Mouse (Mus musculus) cerebellum, postnatal 10 days (tissue): ENCODE data around the gene Mical3.

Source experiments
- DNase-seq, 2 experiments: peaks; one replicate each; pipeline ENCODE4 v3.0.0; 2021; ENCODE audit warnings: mixed read lengths in 2 of 2

The Mical3 gene

GRCm38 (mm10) chr6:120999860-121000526 is 130.8 kb downstream of the Mical3 start:
- DNase-seq: no peak

- no peak for DNase-seq
These were observed 131.7 kb downstream of the Mical3 start for GRCm38 (mm10) chr6:120999087-120999486.

GRCm38 (mm10) chr6:120996607-120997006 is 134.2 kb downstream of the Mical3 start:
- DNase-seq: peak; percentile 35 to 55

- DNase-seq: no peak
These were observed 135.3 kb downstream of the Mical3 start for GRCm38 (mm10) chr6:120995541-120995940.

- no peak for DNase-seq
These were observed 138.9 kb downstream of the Mical3 start for GRCm38 (mm10) chr6:120991857-120992256.

- peak in 1 of 2 experiments; percentile 38 for DNase-seq
These were observed 143.2 kb downstream of the Mical3 start for GRCm38 (mm10) chr6:120987571-120988084.

- no peak for DNase-seq
These were observed 143.6 kb downstream of the Mical3 start for GRCm38 (mm10) chr6:120987164-120987563.

GRCm38 (mm10) chr6:120986172-120986571 is 144.6 kb downstream of the Mical3 start:
- DNase-seq: no peak

GRCm38 (mm10) chr6:120982314-120982713 is 148.5 kb downstream of the Mical3 start:
- no peak for DNase-seq

GRCm38 (mm10) chr6:120981537-120981936 is 149.3 kb downstream of the Mical3 start:
- DNase-seq: no peak

GRCm38 (mm10) chr6:120978019-120978621 is 152.7 kb downstream of the Mical3 start:
- no peak for DNase-seq

GRCm38 (mm10) chr6:120976991-120977390 is 153.8 kb downstream of the Mical3 start:
- no peak for DNase-seq

GRCm38 (mm10) chr6:120976097-120976496 is 154.7 kb downstream of the Mical3 start:
- DNase-seq: no peak

- peak; percentile 91 to 93 for DNase-seq
These were observed 158.8 kb downstream of the Mical3 start for GRCm38 (mm10) chr6:120971797-120972590.

GRCm38 (mm10) chr6:120970939-120971796 is 159.6 kb downstream of the Mical3 start:
- DNase-seq: no peak

GRCm38 (mm10) chr6:120965814-120966213 is 165.0 kb downstream of the Mical3 start:
- no peak for DNase-seq

- DNase-seq: no peak
These were observed 166.6 kb downstream of the Mical3 start for GRCm38 (mm10) chr6:120964179-120964578.

- DNase-seq: no peak
These were observed 170.3 kb downstream of the Mical3 start for GRCm38 (mm10) chr6:120960338-120961030.

- no peak for DNase-seq
These were observed 173.5 kb downstream of the Mical3 start for GRCm38 (mm10) chr6:120957331-120957730.

- DNase-seq: no peak
These were observed 174.3 kb downstream of the Mical3 start for GRCm38 (mm10) chr6:120956259-120957161.

- no peak for DNase-seq
These were observed 175.6 kb downstream of the Mical3 start for GRCm38 (mm10) chr6:120955215-120955614.
